Mouse (Mus musculus): ENCODE results near the gene Oosp3. TPM values are rescaled to one million over a fixed set of nuclear protein-coding genes. Genes with fewer than 3 reads are reported as not detected.

Oosp3 gene
- not detected in 4 replicates for total RNA-seq (2023)

DNA sequence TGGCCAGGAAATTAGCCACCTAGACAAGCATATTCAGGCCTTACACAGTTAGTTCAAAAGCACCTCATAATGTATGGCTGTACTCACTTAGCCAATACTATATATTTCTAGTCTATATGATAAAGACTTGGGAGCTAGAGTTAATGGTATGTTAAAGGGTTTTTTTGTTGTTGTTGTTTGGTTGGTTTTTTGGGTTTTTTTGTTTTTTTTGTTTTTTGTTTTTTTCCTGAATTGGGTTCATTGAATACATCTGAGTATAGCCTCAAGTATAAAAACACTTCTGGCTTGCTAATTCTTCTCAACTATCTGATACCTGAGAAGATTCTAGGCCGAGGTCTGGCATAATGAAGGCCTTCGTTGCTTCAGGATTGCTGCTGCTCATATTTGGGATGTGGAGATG, at the start of gene Oosp3:
TSS of gene Oosp3 (plus strand) at position 301 of the 400 bp plus-strand sequence.

GRCm38 (mm10) chr19:11660459-11660858, 36.4 kb upstream of the Oosp3 start, which contains the start of gene Oosp2:
Gene Oosp2, minus strand, starts transcription at chr19:11660559.

DNA sequence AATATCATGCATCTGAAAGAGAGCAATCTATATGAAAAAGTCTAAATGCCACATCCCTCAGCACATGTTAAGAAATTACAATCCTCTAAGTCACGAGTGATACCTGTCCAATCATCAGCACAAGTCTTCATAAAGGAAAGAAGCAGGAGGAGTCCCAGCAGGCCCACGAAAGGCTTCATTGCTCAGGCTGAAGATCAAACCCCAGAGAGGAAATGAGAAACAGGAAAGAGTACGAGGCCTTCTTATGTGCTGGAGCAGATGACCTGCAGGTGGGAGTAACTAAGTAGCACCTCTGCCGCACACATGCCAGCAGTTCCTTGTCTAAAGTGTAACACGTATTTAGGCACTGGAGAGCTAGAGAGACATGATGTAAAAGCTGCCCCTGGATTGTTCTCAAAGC, 6.0 kb upstream of the Oosp3 start, which contains the start of gene Oosp1:
TSS of gene Oosp1 (minus strand) at position 312 of the 400 bp plus-strand sequence.

DNA sequence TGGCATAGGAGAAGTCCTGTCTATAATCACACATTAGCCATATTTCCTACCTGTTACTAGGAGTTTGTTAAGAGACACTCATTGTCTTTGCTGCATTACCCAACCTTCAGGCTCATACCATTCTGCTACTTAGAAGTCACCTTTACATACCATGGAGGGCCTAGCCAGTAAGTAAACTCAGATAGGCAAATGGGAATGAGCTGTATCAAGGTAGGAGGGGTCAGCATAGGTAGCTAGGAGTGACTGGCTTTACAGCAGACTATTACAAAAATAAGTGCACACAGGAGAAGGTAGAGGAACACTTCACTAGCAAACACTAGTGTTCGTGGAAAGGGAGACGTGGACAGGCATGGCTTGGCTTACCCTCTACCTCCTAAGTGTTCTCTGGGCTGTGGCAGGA, 50.4 kb downstream of the Oosp3 start, which contains the start of gene Gif:
TSS of gene Gif (plus strand) at position 257 of the 400 bp plus-strand sequence.

Other genes with a start within 250 kb of the Oosp3 start
- 15.3 to 23.6 TPM (median 17.7 TPM) in 4 replicates for gene Ms4a6c, start 227.7 kb upstream of the Oosp3 start, total RNA-seq (2023)
- 187 to 210 TPM (median 201 TPM) in 4 replicates for gene Gm8369, start 211.1 kb upstream of the Oosp3 start, total RNA-seq (2023)
- 70.8 to 89.5 TPM (median 81.5 TPM) in 4 replicates for gene Ms4a6b, start 180.5 kb upstream of the Oosp3 start, total RNA-seq (2023)
- gene Ms4a4d, start 160.3 kb upstream of the Oosp3 start, total RNA-seq (2023), result 0.51 TPM in 1 of 4 replicates, not detected in the others
- 2.6 to 3.6 TPM (median 3.3 TPM) in 4 replicates for gene Ms4a6d, start 92.2 kb upstream of the Oosp3 start, total RNA-seq (2023)
- gene Ms4a2, start 73.3 kb upstream of the Oosp3 start, total RNA-seq (2023), result not detected in 4 replicates
- not detected in 4 replicates for gene Ms4a3, start 56.2 kb upstream of the Oosp3 start, total RNA-seq (2023)
- not detected in 4 replicates for gene Oosp2, start 36.5 kb upstream of the Oosp3 start, total RNA-seq (2023)
- 1.4 to 3.7 TPM (median 1.9 TPM) in 4 replicates for gene Oosp1, start 5.9 kb upstream of the Oosp3 start, total RNA-seq (2023)
- not detected in 4 replicates for gene Gif, start 50.5 kb downstream of the Oosp3 start, total RNA-seq (2023)
- gene Mrpl16, start 73.3 kb downstream of the Oosp3 start, total RNA-seq (2023), result 28.4 to 34.4 TPM (median 30.1 TPM) in 4 replicates
- gene Stx3, start 122.3 kb downstream of the Oosp3 start, total RNA-seq (2023), result 0.39 to 1.0 TPM (median 0.71 TPM) in 4 replicates
- not detected in 4 replicates for gene Olfr1417, start 142.2 kb downstream of the Oosp3 start, total RNA-seq (2023)
- not detected in 4 replicates for gene Olfr1418, start 164.0 kb downstream of the Oosp3 start, total RNA-seq (2023)
- gene Olfr1419, start 178.1 kb downstream of the Oosp3 start, total RNA-seq (2023), result not detected in 4 replicates
- not detected in 4 replicates for gene Olfr1420, start 189.5 kb downstream of the Oosp3 start, total RNA-seq (2023)
- gene Patl1, start 215.3 kb downstream of the Oosp3 start, total RNA-seq (2023), result 68.1 to 75.5 TPM (median 72.5 TPM) in 4 replicates